In the genomic region with DNA sequence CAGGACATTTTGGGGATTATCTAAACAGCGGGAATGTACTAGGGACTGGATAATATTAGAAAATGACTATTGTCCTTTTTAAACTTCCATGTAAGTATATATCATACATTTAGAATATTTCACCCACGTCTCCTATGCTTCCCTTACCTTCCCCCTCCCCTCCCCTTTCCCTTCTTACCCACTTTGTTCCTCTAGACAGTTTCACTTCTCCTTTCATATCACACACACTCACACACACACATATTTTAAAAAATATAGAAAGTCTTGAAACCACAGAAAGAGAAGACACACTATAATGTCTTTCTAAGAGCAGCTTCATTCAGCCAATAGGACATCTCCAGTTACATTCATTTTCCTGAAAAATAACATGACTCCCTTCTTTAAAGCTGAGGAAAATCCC, we compare ENCODE assay signal across 23 mouse cellular contexts. TPM values are rescaled to one million over a fixed set of nuclear protein-coding genes. Genes with fewer than 3 reads are reported as not detected.
DNase-seq lines count a peak whose midpoint lies in the region; ATAC-seq and TF ChIP-seq lines count a peak whose summit lies in the region.
"Had no signal": no experiment of that assay in that cellular context is flagged by ENCODE, and none has a peak within 500 bp of the region (broad histone marks: within the 10 kb centered on the region; RNA-seq: fewer than 3 reads in every experiment).

No protein-coding gene starts in this region.

- no peaks in the 10 kb centered on the region for H3K4me1 ChIP-seq in lung, postnatal 0 days (ENCODE audit: insufficient read depth, low read depth, low read length)

- no peak overlapping the region for H3K4me2 ChIP-seq in lung, postnatal 0 days (replicated peaks; ENCODE audit: low read depth, low read length)
- H3K4me2 ChIP-seq: embryonic facial prominence, embryonic 13.5 days; forebrain, embryonic 12.5 days; heart, embryonic 13.5 days; hindbrain, embryonic 12.5 days had no signal

- TF ChIP-seq EP300 in lung, postnatal 0 days (IDR thresholded peaks at IDR 0.05), result no peak

- peak; percentile 13 for DNase-seq in lung, postnatal 0 days (ENCODE audit: low spot score)
- no peak for DNase-seq in lung, postnatal 25 days (ENCODE audit: low spot score)
- DNase-seq in adrenal gland, postnatal 10 days, result no peak
- DNase-seq in right cerebral cortex, postnatal 25 days, result no peak
- no peak for DNase-seq in liver
- DNase-seq: adrenal gland, postnatal 14 days; cerebellum, adult 11-12 months; cerebellum, adult 9-10 months; cerebellum, postnatal 25 days; gastrocnemius, postnatal 10 days; heart, postnatal 36 days had no signal

- no peak for TF ChIP-seq CTCF in lung, postnatal 0 days (IDR thresholded peaks at IDR 0.05)

- ATAC-seq in lung, postnatal 0 days, result no peak
- ATAC-seq in hematopoietic stem cell, adult 5-6 weeks (replicated peaks in 1 of 2; ENCODE audit: insufficient read depth in 1 of 2, low FRiP score in 2 of 2, low TSS enrichment in 1 of 2, low read depth in 1 of 2, poor library complexity in 2 of 2, severe bottlenecking in 2 of 2), result peak; percentile 58 to 71; a peak in 2 of 4 replicates
- peak; percentile 64; the same call in 1 of the 2 replicates for ATAC-seq in neutrophil, adult 5-6 weeks (ENCODE audit: extremely low read depth, insufficient number of reproducible peaks, low FRiP score, poor library complexity, severe bottlenecking)
- ATAC-seq: forebrain, embryonic 16.5 days; hindbrain, postnatal 0 days had no signal

- no peaks in the 10 kb centered on the region for H3K9me3 ChIP-seq in lung, postnatal 0 days (ENCODE audit: low read length)
- H3K9me3 ChIP-seq: embryonic facial prominence, embryonic 13.5 days; forebrain, embryonic 12.5 days; heart, embryonic 13.5 days; hindbrain, embryonic 12.5 days had no signal

- no peak overlapping the region for H3K27ac ChIP-seq in lung, postnatal 0 days (ENCODE audit: low read length)
- H3K27ac ChIP-seq: embryonic facial prominence, embryonic 13.5 days; forebrain, embryonic 12.5 days; heart, embryonic 13.5 days; hindbrain, embryonic 12.5 days; hindbrain, postnatal 0 days had no signal

- H3K4me3 ChIP-seq in lung, postnatal 0 days (ENCODE audit: low read depth, low read length), result no peak overlapping the region
- H3K4me3 ChIP-seq: embryonic facial prominence, embryonic 13.5 days; forebrain, embryonic 12.5 days; heart, embryonic 13.5 days; hindbrain, embryonic 12.5 days had no signal

- H3K9ac ChIP-seq in lung, postnatal 0 days (replicated peaks; ENCODE audit: low read depth), result no peak overlapping the region
- H3K9ac ChIP-seq: embryonic facial prominence, embryonic 13.5 days; forebrain, embryonic 12.5 days; heart, embryonic 13.5 days; hindbrain, embryonic 12.5 days had no signal

- H3K27me3 ChIP-seq in lung, postnatal 0 days (replicated peaks; ENCODE audit: insufficient read depth, low read length), result no peaks in the 10 kb centered on the region
- H3K27me3 ChIP-seq: hindbrain, embryonic 12.5 days had no signal

- WGBS in lung, postnatal 0 days, result 76% methylated on average over 2 of the region's 2 CpGs

- H3K36me3 ChIP-seq in lung, postnatal 0 days (ENCODE audit: insufficient read depth, low read length), result no peaks in the 10 kb centered on the region
- H3K36me3 ChIP-seq: embryonic facial prominence, embryonic 13.5 days; forebrain, embryonic 12.5 days; G1E; heart, embryonic 13.5 days; hindbrain, embryonic 12.5 days had no signal

RNA-seq across cellular contexts. Expression of gene Onecut1, which starts 36.6 kb away (rescaled TPM):
- polyA plus RNA-seq in lung, postnatal 0 days (2015; fragmentation: Nextera tagmentation; extraction: Ambion mirVana), result not detected in 2 replicates
- not detected in 2 replicates for total RNA-seq in hematopoietic stem cell, adult 5-6 weeks (2017)
- total RNA-seq in neutrophil, adult 5-6 weeks (2017), result 0.12 TPM in 1 of 2 replicates, not detected in the other
- total RNA-seq in adrenal gland, postnatal 10 days (2021), result 1 to 10 TPM; 1.1 to 4.8 TPM
- total RNA-seq: gastrocnemius, postnatal 10 days; gastrocnemius, postnatal 4 days; heart, adult 8-10 months; heart, postnatal 36 days had no signal
- polyA plus RNA-seq: embryonic facial prominence, embryonic 13.5 days; G1E; heart, postnatal 0 days had no signal
